Mouse (Mus musculus) kidney, embryonic 16.5 days (tissue): ENCODE data around the gene Exoc7. TPM values are rescaled to one million over a fixed set of nuclear protein-coding genes. Genes with fewer than 3 reads are reported as not detected.

Experiments used
- ATAC-seq: fragments of 200-750 bp; cut with Nextera tagmentation; 2 replicates; pipeline ENCODE4 v1.8.0; 2017; ENCODE audit warnings: moderate TSS enrichment; ENCODE audit not compliant: low FRiP score, low TSS enrichment
- H3K27ac ChIP-seq: fragments of 300-500 bp; sonication (generic); 2 replicates; pipeline ENCODE4 v1.5.1; 2014; ENCODE audit warnings: low read length
- H3K27me3 ChIP-seq: fragments of 300-500 bp; sonication (generic); 2 replicates; pipeline ENCODE4 v1.6.1; 2014; ENCODE audit warnings: low read length, control low read depth, mixed read lengths; ENCODE audit not compliant: insufficient read depth
- H3K36me3 ChIP-seq: fragments of 300-500 bp; sonication (generic); 2 replicates; pipeline ENCODE4 v1.6.1; 2014; ENCODE audit warnings: low read length, control low read depth, mixed read lengths; ENCODE audit not compliant: insufficient read depth
- H3K4me1 ChIP-seq: fragments of 300-500 bp; sonication (generic); 2 replicates; pipeline ENCODE4 v1.6.1; 2014; ENCODE audit warnings: low read length, control low read depth, mixed read lengths; ENCODE audit not compliant: insufficient read depth
- H3K4me2 ChIP-seq: fragments of 300-500 bp; sonication (generic); replicated peaks from 2 replicates; pipeline ENCODE4 v1.6.1; 2014; ENCODE audit warnings: low read depth, low read length
- H3K4me3 ChIP-seq: fragments of 300-500 bp; sonication (generic); 2 replicates; pipeline ENCODE4 v1.5.1; 2014; ENCODE audit warnings: mild to moderate bottlenecking, low read length
- H3K9ac ChIP-seq: fragments of 300-500 bp; sonication (generic); replicated peaks from 2 replicates; pipeline ENCODE4 v1.6.1; 2014; ENCODE audit warnings: low read length
- H3K9me3 ChIP-seq: fragments of 300-500 bp; sonication (generic); 2 replicates; pipeline ENCODE4 v1.6.1; 2016; ENCODE audit warnings: low read length, control low read depth
- WGBS: fragments of 180-500 bp; shearing (Covaris S2); extraction: QIAGEN DNeasy Blood & Tissue Kit; methylation state at CpG from one replicate; pipeline ENCODE4 v1.1.7; 2014; 5-methylcytosine and 5-hydroxymethylcytosine counted together
- polyA plus RNA-seq: library from polyadenylated mRNA; unstranded; fragments of >200 nt; fragmentation: Nextera tagmentation; extraction: Ambion mirVana; gene quantifications from 2 replicates; pipeline ENCODE4 v1.2.1, GENCODE M21; 2015

Gene Exoc7
- polyA plus RNA-seq, 1 experiment from 2014 or later, result 71.5 TPM

- no peak for ATAC-seq
- no peaks in the 10 kb centered on the region for H3K27me3 ChIP-seq
- WGBS, result 89% methylated on average over 11 of the region's 11 CpGs
- H3K4me3 ChIP-seq, result no peak overlapping the region
- H3K27ac ChIP-seq, result no peak overlapping the region
- H3K36me3 ChIP-seq, result peaks cover 60% of the 10 kb centered on the region
- H3K9me3 ChIP-seq, result no peaks in the 10 kb centered on the region
- no peak overlapping the region for H3K9ac ChIP-seq
- H3K4me1 ChIP-seq, result no peaks in the 10 kb centered on the region
- H3K4me2 ChIP-seq, result no peak overlapping the region
Observed at GRCm38 (mm10) chr11:116298221-116298620, 8.8 kb downstream of the Exoc7 start.

GRCm38 (mm10) chr11:116297017-116297416, 10.0 kb downstream of the Exoc7 start:
- Histone ChIP-seq H3K27me3 (no peaks in the 10 kb centered on the region), H3K36me3 (peaks cover 55% of the 10 kb centered on the region), H3K9me3 (no peaks in the 10 kb centered on the region), H3K4me3 (no peak overlapping the region), H3K4me1 (no peaks in the 10 kb centered on the region), H3K9ac (no peak overlapping the region), H3K27ac (no peak overlapping the region), H3K4me2 (no peak overlapping the region)
- ATAC-seq, result no peak
- 65% methylated on average over 3 of the region's 3 CpGs for WGBS

- Histone ChIP-seq H3K4me3 (no peak overlapping the region), H3K9me3 (no peaks in the 10 kb centered on the region), H3K27me3 (no peaks in the 10 kb centered on the region), H3K4me1 (no peaks in the 10 kb centered on the region), H3K36me3 (peaks cover 53% of the 10 kb centered on the region), H3K27ac (no peak overlapping the region), H3K9ac (no peak overlapping the region), H3K4me2 (no peak overlapping the region)
- WGBS, result 83% methylated on average over 8 of the region's 8 CpGs
- ATAC-seq, result no peak
Observed at GRCm38 (mm10) chr11:116296191-116296734, 10.8 kb downstream of the Exoc7 start.

GRCm38 (mm10) chr11:116294319-116294718, 12.7 kb downstream of the Exoc7 start:
- H3K27ac ChIP-seq, result no peak overlapping the region
- no peak overlapping the region for H3K4me3 ChIP-seq
- 34% methylated on average over 5 of the region's 5 CpGs for WGBS
- no peaks in the 10 kb centered on the region for H3K27me3 ChIP-seq
- no peak overlapping the region for H3K4me2 ChIP-seq
- no peaks in the 10 kb centered on the region for H3K9me3 ChIP-seq
- peaks cover 52% of the 10 kb centered on the region for H3K36me3 ChIP-seq
- ATAC-seq, result 0 out of 2 replicates have a peak, but pooled peaks have one; percentile 33
- no peaks in the 10 kb centered on the region for H3K4me1 ChIP-seq
- no peak overlapping the region for H3K9ac ChIP-seq

- no peaks in the 10 kb centered on the region for H3K4me1 ChIP-seq
- ATAC-seq, result no peak
- H3K27me3 ChIP-seq, result no peaks in the 10 kb centered on the region
- WGBS, result 89% methylated on average over 12 of the region's 12 CpGs
- no peak overlapping the region for H3K9ac ChIP-seq
- H3K27ac ChIP-seq, result no peak overlapping the region
- no peak overlapping the region for H3K4me3 ChIP-seq
- H3K4me2 ChIP-seq, result no peak overlapping the region
- H3K36me3 ChIP-seq, result peaks cover 53% of the 10 kb centered on the region
- H3K9me3 ChIP-seq, result no peaks in the 10 kb centered on the region
Observed at GRCm38 (mm10) chr11:116293538-116294137, 13.4 kb downstream of the Exoc7 start.

- WGBS, result 93% methylated on average over 13 of the region's 13 CpGs
- H3K9ac ChIP-seq, result no peak overlapping the region
- ATAC-seq, result no peak
- peaks cover 54% of the 10 kb centered on the region for H3K36me3 ChIP-seq
- no peaks in the 10 kb centered on the region for H3K9me3 ChIP-seq
- H3K4me1 ChIP-seq, result no peaks in the 10 kb centered on the region
- no peaks in the 10 kb centered on the region for H3K27me3 ChIP-seq
- no peak overlapping the region for H3K4me3 ChIP-seq
- H3K4me2 ChIP-seq, result no peak overlapping the region
- H3K27ac ChIP-seq, result no peak overlapping the region
Observed at GRCm38 (mm10) chr11:116292401-116292800, 14.6 kb downstream of the Exoc7 start.

- H3K4me3 ChIP-seq, result no peak overlapping the region
- no peak for ATAC-seq
- H3K36me3 ChIP-seq, result peaks cover 41% of the 10 kb centered on the region
- H3K9ac ChIP-seq, result no peak overlapping the region
- H3K4me1 ChIP-seq, result no peaks in the 10 kb centered on the region
- no peaks in the 10 kb centered on the region for H3K9me3 ChIP-seq
- no peak overlapping the region for H3K4me2 ChIP-seq
- WGBS, result 71% methylated on average over 8 of the region's 8 CpGs
- no peak overlapping the region for H3K27ac ChIP-seq
- H3K27me3 ChIP-seq, result no peaks in the 10 kb centered on the region
Observed at GRCm38 (mm10) chr11:116290556-116290955, 16.5 kb downstream of the Exoc7 start.

GRCm38 (mm10) chr11:116287351-116287750, 19.7 kb downstream of the Exoc7 start:
- Histone ChIP-seq H3K4me1 (peaks cover 6% of the 10 kb centered on the region), H3K27ac (no peak overlapping the region), H3K9me3 (0 out of 2 replicates have a peak, but pooled peaks cover 7% of the 10 kb centered on the region), H3K36me3 (peaks cover 33% of the 10 kb centered on the region), H3K4me2 (no peak overlapping the region), H3K27me3 (peaks cover 30% of the 10 kb centered on the region), H3K9ac (no peak overlapping the region), H3K4me3 (no peak overlapping the region)
- WGBS, result 74% methylated on average over 5 of the region's 5 CpGs
- ATAC-seq, result no peak

- Histone ChIP-seq H3K4me2 (no peak overlapping the region), H3K9me3 (0 out of 2 replicates have a peak, but pooled peaks cover 7% of the 10 kb centered on the region), H3K4me3 (no peak overlapping the region), H3K27me3 (peaks cover 46% of the 10 kb centered on the region), H3K36me3 (peaks cover 24% of the 10 kb centered on the region), H3K9ac (no peak overlapping the region), H3K4me1 (peaks cover 21% of the 10 kb centered on the region), H3K27ac (peak overlapping the region; percentile 19; the same call in 1 of the 2 replicates)
- peak; percentile 72; the same call in 1 of the 2 replicates for ATAC-seq
- 34% methylated on average over 7 of the region's 7 CpGs for WGBS
Observed at GRCm38 (mm10) chr11:116285770-116286191, 21.3 kb downstream of the Exoc7 start.

GRCm38 (mm10) chr11:116283982-116284381, 23.1 kb downstream of the Exoc7 start:
- H3K4me2 ChIP-seq, result no peak overlapping the region
- ATAC-seq, result no peak
- WGBS, result 29% methylated on average over 6 of the region's 6 CpGs
- H3K36me3 ChIP-seq, result peaks cover 10% of the 10 kb centered on the region
- H3K4me3 ChIP-seq, result no peak overlapping the region
- H3K9ac ChIP-seq, result no peak overlapping the region
- H3K27me3 ChIP-seq, result peaks cover 59% of the 10 kb centered on the region
- 0 out of 2 replicates have a peak, but pooled peaks cover 7% of the 10 kb centered on the region for H3K9me3 ChIP-seq
- H3K27ac ChIP-seq, result no peak overlapping the region
- H3K4me1 ChIP-seq, result peaks cover 22% of the 10 kb centered on the region
